Mouse (Mus musculus) adrenal gland, adult 2 months (tissue): ENCODE measurements around the gene Ngfr. TPM values are rescaled to one million over a fixed set of nuclear protein-coding genes. Genes with fewer than 3 reads are reported as not detected.

Experiments used
- DNase-seq: peaks from one replicate; pipeline ENCODE4 v3.0.0; 2021
- polyA plus RNA-seq: library from polyadenylated mRNA; depleted of rRNA; stranded (reverse); fragments of >200 nt; gene quantifications from 2 replicates; pipeline ENCODE4 v1.2.3, GENCODE M21; 2012; rRNA removed
- total RNA-seq, 2 experiments: library from RNA; stranded (reverse); gene quantifications; 2 replicates each; pipeline ENCODE4 v1.2.3; 2021

Ngfr gene
- total and polyA plus RNA-seq, 3 experiments = 2.6 to 8.0 (median 5.7) TPM

- DNase-seq = peak; percentile 90
These were observed 67.0 kb downstream of the Ngfr start for GRCm38 (mm10) chr11:95520456-95521072.

DNA sequence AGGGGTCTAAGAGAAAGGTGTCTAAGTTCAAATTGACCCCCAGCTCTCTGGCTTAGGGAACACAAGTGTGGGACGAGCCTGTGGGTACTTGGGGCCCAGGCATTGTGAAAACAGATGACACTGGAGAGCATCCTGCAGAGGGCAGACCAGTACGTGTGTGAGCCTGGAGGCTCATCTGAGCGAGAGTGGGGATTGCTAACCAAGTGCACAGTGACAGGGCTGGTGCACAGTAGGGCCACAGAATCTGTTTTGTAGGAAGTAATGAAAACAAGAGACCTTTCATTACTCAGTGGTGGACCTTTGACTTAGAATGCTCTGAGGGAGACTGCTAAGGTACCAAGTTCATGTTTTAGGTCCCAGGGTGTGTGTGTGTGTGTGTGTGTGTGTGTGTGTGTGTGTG is 67.5 kb downstream of the Ngfr start:
- DNase-seq = no peak

GRCm38 (mm10) chr11:95519299-95519698 is 68.2 kb downstream of the Ngfr start:
- no peak for DNase-seq

Other genes with a start within 250 kb of the Ngfr start
- 10 to 100 TPM; 61.1 to 76.8 TPM for gene Slc35b1, start 203.0 kb downstream of the Ngfr start, total RNA-seq
- 52.8 and 60.4 TPM in 2 replicates for gene Slc35b1, start 203.0 kb downstream of the Ngfr start, polyA plus RNA-seq
- gene Spop, start 173.7 kb downstream of the Ngfr start, total RNA-seq = 100 to 1,000 TPM; 105 to 187 TPM
- gene Spop, start 173.7 kb downstream of the Ngfr start, polyA plus RNA-seq = 39.1 and 45.3 TPM in 2 replicates
- gene Nxph3, start 73.2 kb downstream of the Ngfr start, total RNA-seq = 1 to 10 TPM; 1.9 to 6.2 TPM
- 1.6 and 2.6 TPM in 2 replicates for gene Nxph3, start 73.2 kb downstream of the Ngfr start, polyA plus RNA-seq
- 100 to 1,000 TPM; 204 to 395 TPM for gene Phb, start 79.2 kb upstream of the Ngfr start, total RNA-seq
- gene Phb, start 79.2 kb upstream of the Ngfr start, polyA plus RNA-seq = 125 and 220 TPM in 2 replicates
- gene Zfp652, start 124.9 kb upstream of the Ngfr start, total RNA-seq = 10 to 100 TPM; 39.6 to 40.7 TPM
- 20.7 and 24.9 TPM in 2 replicates for gene Zfp652, start 124.9 kb upstream of the Ngfr start, polyA plus RNA-seq
- under 1 TPM; 0.58 to 0.76 TPM for gene B130006D01Rik, start 135.9 kb upstream of the Ngfr start, total RNA-seq
- gene B130006D01Rik, start 135.9 kb upstream of the Ngfr start, polyA plus RNA-seq = 0.07 TPM in 1 of 2 replicates, not detected in the other
- 100 to 1,000 TPM; 179 to 254 TPM for gene Phospho1, start 236.8 kb upstream of the Ngfr start, total RNA-seq
- gene Phospho1, start 236.8 kb upstream of the Ngfr start, polyA plus RNA-seq = 431 and 453 TPM in 2 replicates
- 10 to 100 TPM; 21.4 to 30.4 TPM for gene Gngt2, start 249.5 kb upstream of the Ngfr start, total RNA-seq
- gene Gngt2, start 249.5 kb upstream of the Ngfr start, polyA plus RNA-seq = 1.3 and 1.4 TPM in 2 replicates